Mouse (Mus musculus) granulocyte monocyte progenitor cell, adult 5-6 weeks (primary cell): ENCODE measurements around the gene Ick. TPM values are rescaled to one million over a fixed set of nuclear protein-coding genes. Genes with fewer than 3 reads are reported as not detected.
"Not testable (repeated sequence)": the region's sequence is repeated elsewhere in the genome, so short reads cannot be mapped to it uniquely, and the experiment has no call there.

ENCODE experiments used
- ATAC-seq: replicated peaks from 2 replicates; pipeline ENCODE4 v1.8.0; 2016; ENCODE audit warnings: mild to moderate bottlenecking, moderate TSS enrichment, inconsistent platforms; ENCODE audit not compliant: poor library complexity, severe bottlenecking
- total RNA-seq, 2 experiments: library from RNA; stranded (forward) in 1 of 2; stranded (reverse) in 1 of 2; fragments of 200-712, 200-1000 nt in 1 of 2; fragments of >200 nt in 1 of 2; fragmentation: Nextera tagmentation in 1 of 2; gene quantifications; 2 replicates each; pipeline ENCODE4 v1.2.3; 2014 to 2017

Ick gene
- total RNA-seq, 2 experiments from 2014 or later = 13.1 to 15.4 TPM

- ATAC-seq = no peak
Measured at GRCm38 (mm10) chr9:78139463-78139862, 30.5 kb downstream of the Ick start.

DNA sequence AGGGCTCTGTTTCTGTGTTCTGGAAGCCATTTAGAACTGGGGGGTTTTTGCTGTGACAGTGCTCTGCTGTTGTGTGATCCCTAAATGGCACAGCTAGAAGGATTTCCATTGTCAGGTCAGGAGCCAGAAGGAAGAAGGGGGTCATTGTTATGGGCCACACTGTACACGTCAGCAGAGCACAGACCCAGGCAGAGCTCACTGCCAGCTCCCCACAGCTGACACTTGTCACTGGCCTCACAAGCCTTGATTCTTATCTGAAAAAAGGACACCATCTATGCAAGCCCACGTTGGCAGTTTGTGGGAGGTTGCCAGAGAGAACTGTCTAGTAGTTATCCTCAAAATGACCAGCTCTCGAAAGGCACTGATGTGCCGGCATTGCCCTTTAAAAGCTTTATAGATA, 37.1 kb downstream of the Ick start:
- no peak for ATAC-seq

DNA sequence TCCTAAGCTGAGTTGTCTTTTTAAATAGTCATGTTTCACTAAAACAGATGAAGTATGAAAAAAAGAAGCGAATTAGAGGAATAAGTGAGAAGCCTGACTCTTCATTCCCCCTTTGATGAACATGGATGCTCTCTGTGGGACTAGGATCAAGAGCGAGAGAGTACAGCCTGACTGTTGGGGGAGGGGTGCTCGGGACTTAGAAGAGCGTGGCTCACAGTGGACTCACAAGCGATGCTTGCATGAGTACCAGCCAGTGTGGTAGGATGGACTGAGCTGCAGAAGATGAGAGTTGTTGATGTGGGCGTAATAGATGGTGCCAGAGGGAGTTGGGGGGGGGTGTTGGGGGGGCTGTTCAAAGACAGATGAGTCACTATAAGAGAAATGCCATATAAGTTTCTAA, 37.6 kb downstream of the Ick start:
- ATAC-seq = no peak

GRCm38 (mm10) chr9:78148149-78148548, 39.2 kb downstream of the Ick start:
- no peak for ATAC-seq

DNA sequence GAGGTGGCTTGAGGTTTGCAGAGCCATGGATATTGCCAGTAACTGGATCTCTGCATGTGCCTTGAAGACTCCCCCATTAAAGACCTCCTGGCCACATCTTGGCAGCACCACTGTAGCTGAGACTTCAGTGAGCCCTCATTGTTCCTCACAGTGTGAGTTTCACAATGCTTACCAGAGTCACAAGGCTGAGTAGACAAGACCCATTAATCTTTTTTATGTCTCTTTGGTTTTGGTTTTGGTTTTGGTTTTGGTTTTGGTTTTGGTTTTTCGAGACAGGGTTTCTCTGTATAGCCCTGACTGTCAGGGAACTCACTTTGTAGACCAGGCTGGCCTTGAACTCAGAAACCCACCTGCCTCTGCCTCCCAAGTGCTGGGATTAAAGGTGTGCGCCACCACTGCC, 40.8 kb downstream of the Ick start:
- peak; percentile 66 for ATAC-seq

- ATAC-seq = no peak
Measured at GRCm38 (mm10) chr9:78154211-78154977, 45.4 kb downstream of the Ick start.

DNA sequence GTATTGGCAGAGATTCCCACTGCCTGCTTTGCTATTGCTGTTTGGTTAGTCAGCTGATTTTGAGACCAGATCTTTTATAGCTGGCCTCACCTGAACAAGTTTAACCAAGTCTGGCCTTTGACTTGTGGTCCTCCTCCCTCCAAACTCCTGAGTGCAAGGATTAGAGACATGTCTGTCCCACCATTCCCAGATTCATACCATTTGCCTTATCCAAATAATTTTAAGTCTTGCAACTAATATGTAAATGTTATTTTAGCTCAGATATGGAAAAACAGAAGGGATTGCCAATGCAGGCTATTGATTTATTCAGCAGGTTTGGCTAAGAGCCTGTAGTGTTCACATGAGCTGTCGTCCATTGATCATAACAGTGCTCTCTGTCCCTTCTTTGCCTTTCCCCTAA, 48.2 kb downstream of the Ick start:
- ATAC-seq = no peak

DNA sequence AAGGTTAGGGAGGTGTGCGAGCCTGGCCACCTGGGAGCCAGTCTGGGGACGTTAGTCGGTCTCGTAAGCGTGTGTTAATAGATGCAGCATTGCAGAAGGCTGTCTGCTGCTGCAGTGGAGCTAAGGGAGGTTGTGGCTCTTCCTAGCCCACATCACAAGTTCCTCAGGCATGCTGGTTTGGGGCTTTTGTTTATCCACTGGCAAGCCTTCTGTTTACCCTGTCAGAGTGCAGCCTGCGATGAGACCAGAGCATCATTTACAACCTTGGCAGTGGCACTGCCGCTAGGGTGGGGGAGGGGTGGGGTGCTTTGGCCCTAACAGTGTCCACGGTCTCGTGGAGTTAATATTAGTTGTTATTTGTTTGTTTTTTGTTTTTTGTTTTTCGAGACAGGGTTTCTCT, 54.3 kb downstream of the Ick start:
- no peak for ATAC-seq

DNA sequence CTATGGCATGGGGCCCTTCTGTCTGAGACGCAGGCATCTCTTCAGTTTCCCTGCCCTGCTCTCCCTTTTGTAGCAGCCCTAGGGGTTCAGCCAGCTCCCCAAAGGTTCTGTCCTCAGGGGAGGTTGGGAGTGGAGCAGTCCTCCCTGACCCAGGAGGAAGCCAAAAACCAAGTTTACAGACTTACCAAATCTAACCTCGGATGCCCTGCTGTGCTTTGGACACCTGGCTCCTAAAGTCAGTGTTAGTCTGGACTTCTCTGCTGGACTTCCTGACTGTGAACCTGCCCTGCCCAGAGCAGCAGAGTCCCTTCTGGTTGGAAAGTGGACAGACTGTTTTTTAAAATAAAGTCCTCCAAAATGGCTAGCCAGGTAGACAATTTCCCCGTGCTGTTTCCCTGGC, 55.7 kb downstream of the Ick start:
- ATAC-seq = no peak

- ATAC-seq = no peak
Measured at GRCm38 (mm10) chr9:78165454-78165853, 56.5 kb downstream of the Ick start.

- no peak for ATAC-seq
Measured at GRCm38 (mm10) chr9:78166694-78167452, 57.9 kb downstream of the Ick start.

DNA sequence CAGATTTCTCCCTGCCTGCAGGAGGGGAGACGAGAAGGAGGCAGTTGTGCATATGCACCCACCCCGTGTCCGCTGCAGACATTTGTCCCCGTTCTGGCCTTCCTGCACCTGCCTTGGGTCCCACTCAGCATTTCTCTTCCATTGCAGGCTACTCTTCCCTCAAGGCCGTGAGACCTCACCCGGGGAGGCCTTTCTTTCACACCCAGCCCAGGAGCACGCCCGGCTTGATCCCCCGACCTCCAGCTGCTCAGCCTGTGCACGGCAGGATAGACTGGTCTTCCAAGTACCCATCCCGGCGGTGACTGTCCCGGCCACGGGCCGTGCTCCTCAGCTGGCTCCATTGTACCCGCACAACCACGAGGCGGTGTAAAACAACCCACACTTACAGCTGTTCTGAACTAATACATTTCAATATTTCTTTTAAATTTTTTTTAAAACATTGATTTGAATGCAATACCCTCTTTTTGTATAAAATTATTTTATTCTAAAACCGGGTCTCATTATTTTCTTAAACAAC, 58.5 kb downstream of the Ick start:
- no peak for ATAC-seq

- ATAC-seq = peak; percentile 52
Measured at GRCm38 (mm10) chr9:78168864-78169263, 59.9 kb downstream of the Ick start.

GRCm38 (mm10) chr9:78174016-78174415, 65.0 kb downstream of the Ick start:
- ATAC-seq = no peak

GRCm38 (mm10) chr9:78174925-78175276, 65.9 kb downstream of the Ick start:
- ATAC-seq = not testable (repeated sequence)

DNA sequence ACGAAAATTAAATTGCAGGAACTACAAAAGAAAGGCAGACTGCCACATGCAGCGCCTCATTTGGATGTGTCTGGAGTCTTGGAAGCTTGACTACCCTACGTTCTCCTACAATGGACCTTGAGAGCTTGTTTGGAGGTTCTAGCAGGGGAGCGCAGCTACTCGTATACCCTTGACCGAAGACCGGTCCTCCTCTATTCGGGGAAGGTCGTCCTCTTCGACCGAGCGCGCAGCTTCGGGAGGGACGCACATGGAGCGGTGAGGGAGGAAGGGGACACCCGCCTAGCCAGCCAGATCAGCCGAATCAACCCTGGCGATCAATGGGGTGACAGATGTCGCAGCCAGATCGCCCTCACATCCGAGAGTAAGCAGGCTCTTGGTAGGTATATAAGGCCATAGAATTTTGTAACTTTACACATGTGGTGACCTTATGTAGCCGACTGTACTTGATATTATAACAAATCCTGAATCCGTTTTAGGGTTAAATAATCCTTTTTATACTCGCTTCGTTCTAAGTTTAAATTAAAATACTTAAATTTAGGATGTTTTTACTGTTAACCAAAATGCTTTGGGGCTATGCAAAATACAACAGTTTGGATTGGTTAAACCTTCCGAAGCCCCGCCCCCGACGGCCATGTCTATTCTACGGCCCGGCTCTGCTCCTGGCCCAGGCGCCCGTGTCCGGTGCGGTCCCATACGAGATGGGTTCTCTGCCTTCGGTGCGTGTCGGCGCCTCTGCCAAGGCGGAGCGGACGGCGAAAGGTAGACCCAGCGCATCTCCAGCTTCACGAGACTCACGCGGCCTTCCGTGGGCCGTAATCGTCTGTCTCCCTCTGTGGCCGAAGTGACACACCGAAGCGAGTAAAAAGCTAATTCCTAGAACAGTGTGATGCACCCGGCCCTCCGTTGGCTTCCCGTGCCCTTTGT, 66.5 kb downstream of the Ick start:
- ATAC-seq = peak; percentile 93

- ATAC-seq = peak; percentile 78
Measured at GRCm38 (mm10) chr9:78176201-78176727, 67.3 kb downstream of the Ick start.

GRCm38 (mm10) chr9:78176831-78177230, 67.8 kb downstream of the Ick start:
- ATAC-seq = peak; percentile 57

- no peak for ATAC-seq
Measured at GRCm38 (mm10) chr9:78178197-78178596, 69.2 kb downstream of the Ick start.

DNA sequence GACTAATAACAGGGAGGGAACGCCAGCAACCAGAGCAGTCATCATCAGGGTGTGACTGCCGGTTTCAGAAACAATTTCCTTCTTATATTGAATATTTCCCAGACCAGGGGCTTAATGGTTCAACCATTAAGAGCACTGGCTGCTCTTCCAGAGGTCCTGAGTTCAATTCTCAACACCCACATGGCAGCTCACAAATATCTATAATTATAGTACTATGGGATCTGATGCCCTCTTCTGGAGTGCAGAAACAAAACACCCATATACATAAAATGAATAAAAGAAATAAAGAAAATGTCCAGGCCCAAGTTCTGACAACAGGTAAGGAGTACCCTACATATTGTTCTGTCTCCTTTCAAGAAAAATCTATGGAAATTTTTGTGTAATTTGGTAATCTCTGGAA, 70.1 kb downstream of the Ick start:
- no peak for ATAC-seq
